Mouse (Mus musculus) thymus, adult 2 months (tissue): ENCODE data around the gene Dnah7a.

Experiments used
- CTCF ChIP-seq: fragments of 200-500 bp; IDR thresholded peaks from 2 replicates; pipeline ENCODE4 v1.5.1; 2012; ENCODE audit warnings: mild to moderate bottlenecking, control low read depth, low read length, moderate library complexity, borderline replicate concordance; ENCODE audit not compliant: control insufficient read depth, poor library complexity, insufficient read depth; ENCODE audit errors: extremely low read depth
- POLR2A ChIP-seq: fragments of 200-500 bp; IDR thresholded peaks from 2 replicates; pipeline ENCODE4 v1.6.1; 2012; ENCODE audit warnings: mild to moderate bottlenecking, low read length, control low read depth, moderate library complexity; ENCODE audit not compliant: control insufficient read depth, poor library complexity, insufficient read depth; ENCODE audit errors: extremely low read depth

DNA sequence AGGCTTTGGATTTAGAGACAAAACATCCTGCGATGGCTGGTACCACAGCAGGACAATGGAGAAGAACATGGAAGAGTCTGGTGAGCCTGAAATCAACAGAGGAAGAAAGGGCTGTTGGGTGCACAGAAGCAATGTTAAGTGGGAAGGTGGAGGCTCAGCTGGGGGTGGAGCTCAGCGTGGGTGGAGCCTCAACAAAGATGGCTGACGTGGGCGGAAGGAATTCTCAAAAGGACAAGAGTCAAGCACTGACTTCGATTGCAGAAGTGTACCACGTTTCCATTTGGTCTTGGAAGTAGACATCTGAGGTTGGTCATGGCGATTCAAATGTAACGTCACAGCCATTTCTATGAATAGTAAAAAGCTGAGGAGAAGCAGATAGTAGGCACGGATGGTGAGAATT, 4.5 kb upstream of the Dnah7a start:
- TF ChIP-seq CTCF (no peak), POLR2A (no peak)
